Mouse (Mus musculus) forebrain, postnatal 0 days (tissue): Measurements from ENCODE around the gene Mrpl28. TPM values are rescaled to one million over a fixed set of nuclear protein-coding genes. Genes with fewer than 3 reads are reported as not detected.
A peak's percentile ranks its signal among the peaks of the same experiment; 100 is the strongest.

Source experiments
- ATAC-seq: fragments of 200-750 bp; cut with Nextera tagmentation; 2 replicates; pipeline ENCODE4 v1.8.0; 2017; ENCODE audit warnings: mild to moderate bottlenecking, moderate library complexity
- DNase-seq: peaks from one replicate; pipeline ENCODE4 v3.0.0-alpha.2; 2015
- H3K27ac ChIP-seq: fragments of 300-500 bp; sonication (generic); 2 replicates; pipeline ENCODE4 v1.5.1; 2014; ENCODE audit warnings: low read depth, mild to moderate bottlenecking, antibody characterized with exemption, low read length, moderate library complexity, mixed read lengths
- H3K27me3 ChIP-seq: fragments of 300-500 bp; sonication (generic); 2 replicates; pipeline ENCODE4 v1.6.1; 2014; ENCODE audit warnings: mild to moderate bottlenecking, low read length, mixed read lengths; ENCODE audit not compliant: insufficient read depth
- H3K36me3 ChIP-seq: fragments of 300-500 bp; sonication (generic); 2 replicates; pipeline ENCODE4 v1.6.1; 2014; ENCODE audit warnings: mild to moderate bottlenecking, moderate library complexity; ENCODE audit not compliant: insufficient read depth
- H3K4me1 ChIP-seq: fragments of 300-500 bp; sonication (generic); 2 replicates; pipeline ENCODE4 v1.6.1; 2014; ENCODE audit warnings: antibody characterized with exemption; ENCODE audit not compliant: insufficient read depth
- H3K4me2 ChIP-seq: fragments of 300-500 bp; sonication (generic); 2 replicates; pipeline ENCODE4 v1.6.1; 2014; ENCODE audit warnings: low read depth, mild to moderate bottlenecking, moderate library complexity
- H3K4me3 ChIP-seq: fragments of 300-500 bp; sonication (generic); 2 replicates; pipeline ENCODE4 v1.5.1; 2014; ENCODE audit warnings: low read depth, low read length, mixed read lengths
- H3K9ac ChIP-seq: fragments of 300-500 bp; sonication (generic); 2 replicates; pipeline ENCODE4 v1.6.1; 2014; ENCODE audit warnings: mild to moderate bottlenecking
- H3K9me3 ChIP-seq: fragments of 300-500 bp; sonication (generic); 2 replicates; pipeline ENCODE4 v1.6.1; 2016; ENCODE audit warnings: low read length
- CTCF ChIP-seq: sonication (generic); IDR thresholded peaks from 2 replicates; pipeline ENCODE4 v1.5.1; 2016; ENCODE audit warnings: antibody characterized with exemption, control low read depth, low read depth
- WGBS: fragments of 180-500 bp; shearing (Covaris S2); extraction: QIAGEN DNeasy Blood & Tissue Kit; methylation state at CpG from one replicate; pipeline ENCODE4 v1.1.7; 2014; 5-methylcytosine and 5-hydroxymethylcytosine counted together
- polyA plus RNA-seq: library from polyadenylated mRNA; unstranded; fragments of >200 nt; fragmentation: Nextera tagmentation; extraction: Ambion mirVana; gene quantifications from 2 replicates; pipeline ENCODE4 v1.2.1, GENCODE M21; 2015
- total RNA-seq: library from RNA; depleted of rRNA; stranded (reverse); fragments of >200 nt; gene quantifications from 2 replicates; pipeline ENCODE4 v1.2.3, GENCODE M21; 2014

Mrpl28 gene
- total and polyA plus RNA-seq, 2 experiments from 2014 or later, result 116 to 182 TPM

- ATAC-seq (no peak), DNase-seq (no peak)
- Histone ChIP-seq H3K36me3 (no peaks in the 10 kb centered on the region), H3K9ac (no peak overlapping the region), H3K4me1 (peaks cover 6% of the 10 kb centered on the region; the same call in 1 of the 2 replicates), H3K4me3 (no peak overlapping the region), H3K9me3 (no peaks in the 10 kb centered on the region), H3K27ac (no peak overlapping the region), H3K27me3 (peaks cover 14% of the 10 kb centered on the region), H3K4me2 (no peak overlapping the region)
- no peak for TF ChIP-seq CTCF
- 80% methylated on average over 7 of the region's 7 CpGs for WGBS
Observed at GRCm38 (mm10) chr17:26115205-26115898, 7.9 kb upstream of the Mrpl28 start.

DNA sequence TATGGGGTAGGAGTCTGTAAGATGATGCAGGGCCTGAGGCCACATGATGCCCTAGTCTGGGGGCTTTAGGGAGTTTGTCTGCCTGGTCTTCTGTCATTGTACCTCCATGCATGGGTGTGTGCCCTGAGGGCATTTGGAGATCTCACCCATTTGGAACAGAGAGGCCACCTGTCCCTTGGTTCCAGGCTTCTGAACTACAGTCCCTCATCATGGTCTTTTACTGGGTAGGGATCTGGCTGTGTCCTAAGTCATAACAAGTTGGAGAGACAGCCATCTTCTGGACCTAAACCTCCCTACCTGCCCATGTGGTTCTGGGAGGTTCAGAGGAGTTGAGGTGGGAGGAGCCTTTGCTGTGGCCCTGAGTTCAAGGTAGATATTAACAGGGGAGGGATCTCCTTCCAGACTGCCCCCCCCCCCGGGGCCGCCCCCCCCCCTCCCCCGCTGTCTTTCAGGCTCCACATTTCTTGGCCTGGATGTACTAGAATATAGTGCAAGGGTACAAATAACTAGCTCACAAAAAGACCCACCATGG lies 7.3 kb upstream of the Mrpl28 start:
- peaks cover 6% of the 10 kb centered on the region; the same call in 1 of the 2 replicates for H3K4me1 ChIP-seq
- TF ChIP-seq CTCF, result no peak
- ATAC-seq, result no peak
- H3K36me3 ChIP-seq, result no peaks in the 10 kb centered on the region
- 70% methylated on average over 3 of the region's 3 CpGs for WGBS
- no peak for DNase-seq
- no peak overlapping the region for H3K27ac ChIP-seq
- H3K9me3 ChIP-seq, result no peaks in the 10 kb centered on the region
- no peak overlapping the region for H3K4me3 ChIP-seq
- H3K9ac ChIP-seq, result no peak overlapping the region
- H3K4me2 ChIP-seq, result no peak overlapping the region
- H3K27me3 ChIP-seq, result peaks cover 14% of the 10 kb centered on the region

DNA sequence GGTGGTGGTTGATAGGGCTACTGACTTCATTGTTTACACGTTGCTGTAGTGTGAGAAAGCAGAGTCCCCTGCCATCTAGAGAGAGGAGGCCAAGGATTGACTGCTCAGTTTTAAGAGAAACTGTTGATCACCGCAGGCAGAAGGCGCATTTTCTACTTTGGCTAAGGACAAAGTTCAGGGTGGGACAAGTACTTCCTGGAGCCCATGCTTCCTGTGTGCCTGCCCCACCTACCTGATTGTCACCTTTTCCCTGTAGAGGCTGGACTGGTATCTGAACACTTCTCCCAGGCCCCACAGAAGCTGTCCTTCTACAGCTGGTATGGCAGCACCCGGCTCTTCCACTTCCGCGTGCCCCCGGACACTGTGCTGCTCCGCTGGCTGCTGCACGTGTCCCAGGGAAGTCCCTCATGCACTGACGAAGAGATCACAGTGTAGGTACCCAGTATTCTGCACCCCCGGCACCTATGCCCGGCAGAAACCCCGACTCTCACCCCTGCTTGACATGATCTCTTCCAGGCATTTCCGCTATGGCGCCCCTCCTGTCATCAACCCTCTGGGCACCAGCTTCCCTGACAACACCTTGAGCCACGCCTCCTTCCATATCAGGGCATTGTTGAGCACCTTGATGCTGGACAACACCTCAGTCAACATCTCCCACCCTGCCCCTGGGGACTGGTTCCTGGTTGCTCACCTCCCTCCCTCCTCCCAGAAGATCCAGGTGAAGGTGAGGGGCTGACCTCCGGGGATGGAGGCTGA lies 6.6 kb upstream of the Mrpl28 start:
- no peak for ATAC-seq
- Histone ChIP-seq H3K27ac (no peak overlapping the region), H3K9ac (no peak overlapping the region), H3K4me1 (peaks cover 6% of the 10 kb centered on the region; the same call in 1 of the 2 replicates), H3K9me3 (no peaks in the 10 kb centered on the region), H3K4me3 (no peak overlapping the region), H3K36me3 (no peaks in the 10 kb centered on the region), H3K4me2 (no peak overlapping the region), H3K27me3 (peaks cover 14% of the 10 kb centered on the region)
- no peak for TF ChIP-seq CTCF
- WGBS, result 87% methylated on average over 17 of the region's 17 CpGs
- no peak for DNase-seq

- ATAC-seq (0 out of 2 replicates have a peak, but pooled peaks have one; percentile 30), DNase-seq (peak; percentile 57)
- Histone ChIP-seq H3K4me2 (no peak overlapping the region), H3K27ac (no peak overlapping the region), H3K27me3 (peaks cover 9% of the 10 kb centered on the region; the same call in 1 of the 2 replicates), H3K4me3 (no peak overlapping the region), H3K9me3 (no peaks in the 10 kb centered on the region), H3K4me1 (peaks cover 5% of the 10 kb centered on the region; the same call in 1 of the 2 replicates), H3K36me3 (no peaks in the 10 kb centered on the region), H3K9ac (no peak overlapping the region)
- peak; percentile 72 for TF ChIP-seq CTCF
- 48% methylated on average over 33 of the region's 33 CpGs for WGBS
Observed at GRCm38 (mm10) chr17:26119766-26120710, 3.3 kb upstream of the Mrpl28 start.

- ATAC-seq (no peak), DNase-seq (no peak)
- peaks cover 5% of the 10 kb centered on the region; the same call in 1 of the 2 replicates for H3K4me1 ChIP-seq
- WGBS, result 59% methylated on average over 5 of the region's 5 CpGs
- peaks cover 18% of the 10 kb centered on the region for H3K36me3 ChIP-seq
- H3K9ac ChIP-seq, result no peak overlapping the region
- TF ChIP-seq CTCF, result no peak
- H3K4me2 ChIP-seq, result no peak overlapping the region
- H3K27ac ChIP-seq, result no peak overlapping the region
- H3K4me3 ChIP-seq, result no peak overlapping the region
- 0 out of 2 replicates have a peak, but pooled peaks cover 1% of the 10 kb centered on the region for H3K27me3 ChIP-seq
- H3K9me3 ChIP-seq, result no peaks in the 10 kb centered on the region
Observed at GRCm38 (mm10) chr17:26122431-26123140, 714 bp upstream of the Mrpl28 start.

GRCm38 (mm10) chr17:26124560-26124959 lies 1.3 kb downstream of the Mrpl28 start:
- Histone ChIP-seq H3K36me3 (peaks cover 36% of the 10 kb centered on the region), H3K27ac (no peak overlapping the region), H3K27me3 (no peaks in the 10 kb centered on the region), H3K9ac (peak overlapping the region; percentile 72; the same call in 1 of the 2 replicates), H3K4me1 (peaks cover 5% of the 10 kb centered on the region; the same call in 1 of the 2 replicates), H3K9me3 (no peaks in the 10 kb centered on the region), H3K4me2 (peak overlapping the region; percentile 83), H3K4me3 (peak overlapping the region; percentile 98; the same call in 1 of the 2 replicates)
- ATAC-seq, result no peak
- 92% methylated on average over 7 of the region's 7 CpGs for WGBS
- DNase-seq, result no peak
- no peak for TF ChIP-seq CTCF
